Mouse (Mus musculus) kidney, adult 2 months (tissue): ENCODE data around the gene Calm1.

Source experiments
- CTCF ChIP-seq: fragments of 200-500 bp; conservative IDR thresholded peaks from 2 replicates; pipeline ENCODE4 v1.5.1; 2011; ENCODE audit warnings: low read depth, mild to moderate bottlenecking, control low read depth, low read length, moderate library complexity, mixed read lengths; ENCODE audit not compliant: insufficient read depth, insufficient read length
- POLR2A ChIP-seq: fragments of 200-500 bp; IDR thresholded peaks from one replicate; pipeline ENCODE4 v1.6.1; 2011; ENCODE audit warnings: low read depth, low read length, control low read depth

GRCm38 (mm10) chr12:100190802-100191201, 8.4 kb upstream of the Calm1 start:
- TF ChIP-seq POLR2A (no peak), CTCF (no peak)
